Mouse (Mus musculus): Measurements from ENCODE around the gene Gss. TPM values are rescaled to one million over a fixed set of nuclear protein-coding genes. Genes with fewer than 3 reads are reported as not detected.

The Gss gene
- polyA plus RNA-seq, 1 experiment from 2014 or later = 29.8 TPM

GRCm38 (mm10) chr2:155527367-155527766, 65.2 kb downstream of the Gss start:
- no peaks in the 10 kb centered on the region for H3K36me3 ChIP-seq
- no peaks in the 10 kb centered on the region for H3K9me3 ChIP-seq
- no peaks in the 10 kb centered on the region for H3K4me1 ChIP-seq
- H3K27ac ChIP-seq = no peak overlapping the region
- no peak overlapping the region for H3K4me3 ChIP-seq
- no peak overlapping the region for H3K4me2 ChIP-seq
- ATAC-seq (ENCODE audit: borderline replicate concordance, extremely low read depth, low FRiP score, low TSS enrichment) = no peak
- no peak overlapping the region for H3K9ac ChIP-seq
- no peaks in the 10 kb centered on the region for H3K27me3 ChIP-seq
- WGBS = 43% methylated on average over 5 of the region's 5 CpGs

- WGBS = 49% methylated on average over 1 of the region's 1 CpGs
These were observed 68.2 kb downstream of the Gss start for GRCm38 (mm10) chr2:155524378-155524777.

GRCm38 (mm10) chr2:155523706-155524105, 68.9 kb downstream of the Gss start:
- H3K36me3 ChIP-seq = no peaks in the 10 kb centered on the region
- no peak overlapping the region for H3K9ac ChIP-seq
- 53% methylated on average over 5 of the region's 5 CpGs for WGBS
- 0 out of 2 replicates have a peak, but pooled peaks cover under 1% of the 10 kb centered on the region for H3K4me1 ChIP-seq
- no peak overlapping the region for H3K27ac ChIP-seq
- H3K4me2 ChIP-seq = no peak overlapping the region
- no peak for ATAC-seq (ENCODE audit: borderline replicate concordance, extremely low read depth, low FRiP score, low TSS enrichment)
- no peaks in the 10 kb centered on the region for H3K27me3 ChIP-seq
- H3K4me3 ChIP-seq = no peak overlapping the region
- no peaks in the 10 kb centered on the region for H3K9me3 ChIP-seq

More at GRCm38 (mm10) chr2:155524378-155524777, 68.2 kb downstream of the Gss start:
- no peak overlapping the region for H3K4me3 ChIP-seq
- no peaks in the 10 kb centered on the region for H3K4me1 ChIP-seq
- H3K4me2 ChIP-seq = no peak overlapping the region
- no peak overlapping the region for H3K9ac ChIP-seq
- H3K27me3 ChIP-seq = no peaks in the 10 kb centered on the region
- H3K9me3 ChIP-seq = no peaks in the 10 kb centered on the region
- no peaks in the 10 kb centered on the region for H3K36me3 ChIP-seq
- H3K27ac ChIP-seq = no peak overlapping the region
- ATAC-seq (ENCODE audit: borderline replicate concordance, extremely low read depth, low FRiP score, low TSS enrichment) = no peak

- H3K27me3 ChIP-seq = peaks cover 26% of the 10 kb centered on the region
- no peaks in the 10 kb centered on the region for H3K9me3 ChIP-seq
- no peak overlapping the region for H3K27ac ChIP-seq
- peak overlapping the region; percentile 55 for H3K9ac ChIP-seq
- 26% methylated on average over 18 of the region's 18 CpGs for WGBS
- H3K4me3 ChIP-seq = peak overlapping the region; percentile 90
- no peaks in the 10 kb centered on the region for H3K36me3 ChIP-seq
- peaks cover 16% of the 10 kb centered on the region for H3K4me1 ChIP-seq
- ATAC-seq (ENCODE audit: borderline replicate concordance, extremely low read depth, low FRiP score, low TSS enrichment) = no peak
- H3K4me2 ChIP-seq = peak overlapping the region; percentile 80
These were observed 73.9 kb downstream of the Gss start for GRCm38 (mm10) chr2:155518531-155519270.

GRCm38 (mm10) chr2:155517455-155518423, 74.9 kb downstream of the Gss start, which contains the start of the genes Acss2 and Ggt7:
TSS of gene Acss2 (plus strand) at chr2:155517948.
TSS of gene Ggt7 (minus strand) at chr2:155518237.
- Histone ChIP-seq H3K27me3 (peaks cover 35% of the 10 kb centered on the region), H3K9ac (peak within 1 kb of the TSS; percentile 55), H3K4me2 (peak within 1 kb of the TSS; percentile 80), H3K9me3 (no peaks in the 10 kb centered on the region), H3K4me1 (peaks cover 16% of the 10 kb centered on the region), H3K4me3 (peak within 1 kb of the TSS; percentile 90), H3K36me3 (no peaks in the 10 kb centered on the region), H3K27ac (peak within 1 kb of the TSS; percentile 52; the same call in 1 of the 2 replicates)
- ATAC-seq (ENCODE audit: borderline replicate concordance, extremely low read depth, low FRiP score, low TSS enrichment) = peak; percentile 99
- WGBS = 3% methylated on average over 70 of the region's 70 CpGs

GRCm38 (mm10) chr2:155515941-155516340, 76.7 kb downstream of the Gss start:
- 6% methylated on average over 1 of the region's 1 CpGs for WGBS
- Histone ChIP-seq H3K27me3 (peaks cover 36% of the 10 kb centered on the region), H3K9ac (no peak overlapping the region), H3K36me3 (no peaks in the 10 kb centered on the region), H3K4me1 (peaks cover 16% of the 10 kb centered on the region), H3K4me2 (no peak overlapping the region), H3K9me3 (no peaks in the 10 kb centered on the region), H3K27ac (no peak overlapping the region), H3K4me3 (no peak overlapping the region)
- ATAC-seq (ENCODE audit: borderline replicate concordance, extremely low read depth, low FRiP score, low TSS enrichment) = no peak

GRCm38 (mm10) chr2:155514666-155515065, 77.9 kb downstream of the Gss start:
- H3K4me1 ChIP-seq = peaks cover 16% of the 10 kb centered on the region
- H3K27ac ChIP-seq = no peak overlapping the region
- H3K27me3 ChIP-seq = peaks cover 36% of the 10 kb centered on the region
- H3K9ac ChIP-seq = peak overlapping the region; percentile 18; the same call in 1 of the 2 replicates
- H3K4me3 ChIP-seq = peak overlapping the region; percentile 30
- ATAC-seq (ENCODE audit: borderline replicate concordance, extremely low read depth, low FRiP score, low TSS enrichment) = no peak
- H3K36me3 ChIP-seq = no peaks in the 10 kb centered on the region
- 5% methylated on average over 23 of the region's 23 CpGs for WGBS
- peak overlapping the region; percentile 53 for H3K4me2 ChIP-seq
- no peaks in the 10 kb centered on the region for H3K9me3 ChIP-seq

GRCm38 (mm10) chr2:155513543-155513942, 79.1 kb downstream of the Gss start:
- no peak for ATAC-seq (ENCODE audit: borderline replicate concordance, extremely low read depth, low FRiP score, low TSS enrichment)
- WGBS = 50% methylated on average over 5 of the region's 5 CpGs
- Histone ChIP-seq H3K9ac (no peak overlapping the region), H3K27me3 (peaks cover 36% of the 10 kb centered on the region), H3K27ac (no peak overlapping the region), H3K36me3 (no peaks in the 10 kb centered on the region), H3K4me1 (peaks cover 14% of the 10 kb centered on the region), H3K4me2 (no peak overlapping the region), H3K4me3 (no peak overlapping the region), H3K9me3 (no peaks in the 10 kb centered on the region)

MicroRNAs within 50 kb of the gene (microRNA counts, 519-probe panel; counts per million panel counts)
- 1,809 counts per million, percentile 12 among the panel's probes with 10 or more counts for microRNA mmu-miR-499

Small RNA genes within 50 kb of the gene (microRNA-seq; reads per million reads assigned to microRNA genes)
- gene Mir499 = 55.8 reads per million, percentile 47 among the genes with 10 or more reads in this experiment

Other genes starting within 250 kb of the Gss start
- gene Pigu, start 235.4 kb downstream of the Gss start, polyA plus RNA-seq (2015; fragmentation: Nextera tagmentation; extraction: Ambion mirVana) = 47.5 and 52.2 TPM in 2 replicates
- 18.0 and 19.7 TPM in 2 replicates for gene Trp53inp2, start 211.8 kb downstream of the Gss start, polyA plus RNA-seq (2015; fragmentation: Nextera tagmentation; extraction: Ambion mirVana)
- 13.8 and 16.6 TPM in 2 replicates for gene Ncoa6, start 118.9 kb downstream of the Gss start, polyA plus RNA-seq (2015; fragmentation: Nextera tagmentation; extraction: Ambion mirVana)
- 8.5 and 9.8 TPM in 2 replicates for gene Acss2, start 74.9 kb downstream of the Gss start, polyA plus RNA-seq (2015; fragmentation: Nextera tagmentation; extraction: Ambion mirVana)
- gene Ggt7, start 74.6 kb downstream of the Gss start, polyA plus RNA-seq (2015; fragmentation: Nextera tagmentation; extraction: Ambion mirVana) = 3.9 and 4.3 TPM in 2 replicates
- gene Myh7b, start 18.4 kb upstream of the Gss start, polyA plus RNA-seq (2015; fragmentation: Nextera tagmentation; extraction: Ambion mirVana) = 0.85 and 1.1 TPM in 2 replicates
- gene Trpc4ap, start 99.6 kb upstream of the Gss start, polyA plus RNA-seq (2015; fragmentation: Nextera tagmentation; extraction: Ambion mirVana) = 126 and 133 TPM in 2 replicates
- gene Edem2, start 136.7 kb upstream of the Gss start, polyA plus RNA-seq (2015; fragmentation: Nextera tagmentation; extraction: Ambion mirVana) = 41.2 and 45.2 TPM in 2 replicates
- gene Gm17581, start 143.1 kb upstream of the Gss start, polyA plus RNA-seq (2015; fragmentation: Nextera tagmentation; extraction: Ambion mirVana) = not detected in 2 replicates
- 14.6 and 15.3 TPM in 2 replicates for gene Procr, start 158.3 kb upstream of the Gss start, polyA plus RNA-seq (2015; fragmentation: Nextera tagmentation; extraction: Ambion mirVana)
- gene Mmp24, start 182.5 kb upstream of the Gss start, polyA plus RNA-seq (2015; fragmentation: Nextera tagmentation; extraction: Ambion mirVana) = 0.04 and 0.09 TPM in 2 replicates
- 17.4 and 19.7 TPM in 2 replicates for gene BC029722, start 226.6 kb upstream of the Gss start, polyA plus RNA-seq (2015; fragmentation: Nextera tagmentation; extraction: Ambion mirVana)
- 184 and 199 TPM in 2 replicates for gene Eif6, start 234.1 kb upstream of the Gss start, polyA plus RNA-seq (2015; fragmentation: Nextera tagmentation; extraction: Ambion mirVana)
- 0.10 and 0.21 TPM in 2 replicates for gene Fam83c, start 242.0 kb upstream of the Gss start, polyA plus RNA-seq (2015; fragmentation: Nextera tagmentation; extraction: Ambion mirVana)

Data from lung, embryonic 15.5 days (tissue).